31 mouse cellular contexts compared by ENCODE assay signal in genomic region chr1:156992536-156992935, GRCm38 (mm10). TPM values are rescaled to one million over a fixed set of nuclear protein-coding genes. Genes with fewer than 3 reads are reported as not detected.
DNase-seq lines count a peak whose midpoint lies in the region; ATAC-seq and TF ChIP-seq lines count a peak whose summit lies in the region.
"Had no signal": no experiment of that assay in that cellular context is flagged by ENCODE, and none has a peak within 500 bp of the region (broad histone marks: within the 10 kb centered on the region; RNA-seq: fewer than 3 reads in every experiment).

No protein-coding gene starts in this region.

- H3K4me2 ChIP-seq in forebrain, embryonic 13.5 days: no peak overlapping the region
- H3K4me2 ChIP-seq in CH12.LX (ENCODE audit: insufficient read depth, low read depth, poor library complexity, severe bottlenecking): no peak overlapping the region
- no peak overlapping the region for H3K4me2 ChIP-seq in stomach, postnatal 0 days (replicated peaks; ENCODE audit: low read depth)
- H3K4me2 ChIP-seq: heart, embryonic 15.5 days; hindbrain, embryonic 14.5 days; liver, embryonic 13.5 days; midbrain, embryonic 15.5 days; neural tube, embryonic 12.5 days had no signal

- 18% methylated on average over 2 of the region's 2 CpGs for WGBS in forebrain, embryonic 13.5 days
- WGBS in forebrain, embryonic 10.5 days: 86% methylated on average over 2 of the region's 2 CpGs
- 31% methylated on average over 2 of the region's 2 CpGs for WGBS in stomach, postnatal 0 days

- no peak for DNase-seq in forebrain, embryonic 10.5 days (ENCODE audit: extremely low spot score, low spot score)
- DNase-seq in CH12.LX (ENCODE audit: extremely low read depth): no peak
- peak; percentile 51 for DNase-seq in retina, embryonic 14.5 days (ENCODE audit: low spot score)
- DNase-seq in heart, postnatal 4 days: no peak
- DNase-seq in stomach, postnatal 0 days (ENCODE audit: low spot score): no peak
- DNase-seq: adrenal gland, adult 2 months; cerebellum, adult 11 months; cerebellum, adult 9-11 months; gastrocnemius, postnatal 25 days; heart, adult 11 months; kidney, adult 9 months; kidney, postnatal 10 days; layer of hippocampus, postnatal 36 days; left cerebral cortex, postnatal 4 days; liver, embryonic 13.5 days; lung, adult 2 months; lung, postnatal 10 days; right cerebral cortex, postnatal 25 days; spleen, adult 18-20 months; thymus, adult 18-20 months; thymus, postnatal 36 days had no signal

- H3K9me3 ChIP-seq in forebrain, embryonic 13.5 days (replicated peaks): no peaks in the 10 kb centered on the region
- no peaks in the 10 kb centered on the region for H3K9me3 ChIP-seq in forebrain, embryonic 10.5 days
- H3K9me3 ChIP-seq in CH12.LX (replicated peaks; ENCODE audit: low read length): no peaks in the 10 kb centered on the region
- H3K9me3 ChIP-seq in stomach, postnatal 0 days (ENCODE audit: control insufficient read depth, low read length): no peaks in the 10 kb centered on the region
- H3K9me3 ChIP-seq: heart, embryonic 10.5 days; heart, embryonic 15.5 days; liver, embryonic 13.5 days; midbrain, embryonic 15.5 days; neural tube, embryonic 12.5 days had no signal

- peaks cover 48% of the 10 kb centered on the region for H3K4me1 ChIP-seq in forebrain, embryonic 13.5 days
- peaks cover 50% of the 10 kb centered on the region for H3K4me1 ChIP-seq in forebrain, embryonic 10.5 days
- peaks cover 45 to 86% of the 10 kb centered on the region in 2 experiments for H3K4me1 ChIP-seq in CH12.LX (ENCODE audit: control insufficient read depth in 1 of 2, insufficient read depth in 2 of 2)
- H3K4me1 ChIP-seq in embryonic fibroblast, embryonic 13.5 days (ENCODE audit: control insufficient read depth, insufficient read depth, low read length): no peaks in the 10 kb centered on the region; the same call in 1 of the 2 replicates
- no peaks in the 10 kb centered on the region for H3K4me1 ChIP-seq in stomach, postnatal 0 days (replicated peaks; ENCODE audit: control insufficient read depth, insufficient read depth)

- no peak overlapping the region for H3K9ac ChIP-seq in forebrain, embryonic 13.5 days
- H3K9ac ChIP-seq in CH12.LX (ENCODE audit: insufficient read depth, low read depth): peak overlapping the region; percentile 64
- no peak overlapping the region for H3K9ac ChIP-seq in stomach, postnatal 0 days (ENCODE audit: low read length)
- H3K9ac ChIP-seq: heart, embryonic 15.5 days; hindbrain, embryonic 14.5 days; liver, embryonic 13.5 days; midbrain, embryonic 15.5 days; neural tube, embryonic 12.5 days had no signal

- H3K79me2 ChIP-seq in CH12.LX (replicated peaks; ENCODE audit: control insufficient read depth, extremely low read depth, insufficient read depth, poor library complexity, severe bottlenecking): no peaks in the 10 kb centered on the region; the same call in 1 of the 2 replicates

- peak overlapping the region; percentile 70 for H3K27ac ChIP-seq in forebrain, embryonic 13.5 days
- no peak overlapping the region for H3K27ac ChIP-seq in forebrain, embryonic 10.5 days
- peak overlapping the region; percentile 98 for H3K27ac ChIP-seq in CH12.LX (ENCODE audit: insufficient read depth, low read depth)
- 0 out of 2 replicates have a peak overlapping the region, but pooled peaks have one; percentile 4 for H3K27ac ChIP-seq in embryonic fibroblast, embryonic 13.5 days (ENCODE audit: insufficient read depth, low read length)
- no peak overlapping the region for H3K27ac ChIP-seq in stomach, postnatal 0 days (replicated peaks)
- H3K27ac ChIP-seq: heart, embryonic 10.5 days; heart, embryonic 15.5 days; hindbrain, embryonic 14.5 days; liver, embryonic 13.5 days; macrophage; midbrain, embryonic 15.5 days; neural tube, embryonic 12.5 days had no signal

- TF ChIP-seq EP300 in CH12.LX (IDR thresholded peaks at IDR 0.05; ENCODE audit: low read length): no peak; the same call in 1 of the 2 replicates
- TF ChIP-seq EP300 in stomach, postnatal 0 days (optimal IDR thresholded peaks at IDR 0.05): no peak

- TF ChIP-seq CTCF in CH12.LX (conservative IDR thresholded peaks at IDR 0.05 in 1 of 2, IDR thresholded peaks at IDR 0.05 in 1 of 2; ENCODE audit: low read depth in 2 of 2, low read length in 2 of 2): no peak
- TF ChIP-seq CTCF in embryonic fibroblast, embryonic 13.5 days (IDR thresholded peaks at IDR 0.05; ENCODE audit: borderline replicate concordance, insufficient read depth, low read length): no peak
- no peak for TF ChIP-seq CTCF in stomach, postnatal 0 days (IDR thresholded peaks at IDR 0.05; ENCODE audit: low read depth)

- dilution Hi-C loops in CH12.LX (cut with MboI; ENCODE audit: extremely low pct_ligation_motif_present, extremely low pct_unique_long_range_greater_than_20kb, low sequenced_read_pairs): no loop called here

- no peak for TF ChIP-seq POLR2A in CH12.LX (IDR thresholded peaks at IDR 0.05; ENCODE audit: low read depth, low read length)
- no peak for TF ChIP-seq POLR2A in embryonic fibroblast, embryonic 13.5 days (IDR thresholded peaks at IDR 0.05; ENCODE audit: low read depth, low read length)

- in situ Hi-C loops in CH12.LX (cut with MboI; ENCODE audit: low pct_ligation_motif_present, low pct_unique_long_range_greater_than_20kb, low sequenced_read_pairs): no loop called here

- no peaks in the 10 kb centered on the region for H3K27me3 ChIP-seq in forebrain, embryonic 13.5 days
- H3K27me3 ChIP-seq in forebrain, embryonic 10.5 days (ENCODE audit: poor library complexity, severe bottlenecking): no peaks in the 10 kb centered on the region
- H3K27me3 ChIP-seq in CH12.LX (replicated peaks): no peaks in the 10 kb centered on the region
- H3K27me3 ChIP-seq in stomach, postnatal 0 days (ENCODE audit: control insufficient read depth, insufficient read depth, low read length): no peaks in the 10 kb centered on the region
- H3K27me3 ChIP-seq: heart, embryonic 15.5 days; liver, embryonic 13.5 days; midbrain, embryonic 15.5 days; neural tube, embryonic 12.5 days had no signal

- H3K4me3 ChIP-seq in forebrain, embryonic 13.5 days: no peak overlapping the region
- H3K4me3 ChIP-seq in forebrain, embryonic 10.5 days: no peak overlapping the region
- H3K4me3 ChIP-seq in CH12.LX (replicated peaks in 1 of 3; ENCODE audit: low read depth in 2 of 3, low read length in 2 of 3, poor library complexity in 1 of 3): no peak overlapping the region
- no peak overlapping the region for H3K4me3 ChIP-seq in embryonic fibroblast, embryonic 13.5 days (ENCODE audit: insufficient read depth, low read length)
- H3K4me3 ChIP-seq in stomach, postnatal 0 days (ENCODE audit: low read depth, low read length): no peak overlapping the region
- H3K4me3 ChIP-seq: heart, embryonic 10.5 days; heart, embryonic 15.5 days; liver, embryonic 13.5 days; midbrain, embryonic 15.5 days; myocyte; neural tube, embryonic 12.5 days had no signal

- no peaks in the 10 kb centered on the region for H3K36me3 ChIP-seq in forebrain, embryonic 13.5 days (ENCODE audit: poor library complexity, severe bottlenecking)
- H3K36me3 ChIP-seq in forebrain, embryonic 10.5 days (replicated peaks): no peaks in the 10 kb centered on the region
- no peaks in the 10 kb centered on the region for H3K36me3 ChIP-seq in CH12.LX (replicated peaks in 1 of 2; ENCODE audit: control insufficient read depth in 1 of 2, insufficient read depth in 1 of 2, low read length in 1 of 2)
- H3K36me3 ChIP-seq in stomach, postnatal 0 days (ENCODE audit: control insufficient read depth, insufficient read depth, low read length): no peaks in the 10 kb centered on the region
- H3K36me3 ChIP-seq: heart, embryonic 10.5 days; heart, embryonic 15.5 days; liver, embryonic 13.5 days; midbrain, embryonic 15.5 days; neural tube, embryonic 12.5 days had no signal

- no peak for TF ChIP-seq RAD21 in CH12.LX (IDR thresholded peaks at IDR 0.05; ENCODE audit: low read depth, low read length)

- ATAC-seq in forebrain, embryonic 13.5 days: no peak; the same call in 1 of the 2 replicates
- no peak for ATAC-seq in stomach, postnatal 0 days (ENCODE audit: low FRiP score, low TSS enrichment)
- ATAC-seq: intestine, postnatal 0 days; midbrain, embryonic 15.5 days had no signal

TF ChIP-seq in CH12.LX, 34 proteins besides CTCF, POLR2A, EP300 and RAD21:
- TF ChIP-seq USF2 (conservative IDR thresholded peaks at IDR 0.05; ENCODE audit: low read depth, low read length) (no peak), RCOR1 (conservative IDR thresholded peaks at IDR 0.05; ENCODE audit: low read depth, low read length) (no peak), KAT2A (IDR thresholded peaks at IDR 0.05; ENCODE audit: insufficient replicate concordance, low read length) (no peak), ZNF384 (IDR thresholded peaks at IDR 0.05; ENCODE audit: low read depth, low read length) (no peak), MAFK (IDR thresholded peaks at IDR 0.05; ENCODE audit: insufficient replicate concordance, low read length) (0 out of 2 replicates have a peak, but pooled peaks have one; percentile 20), CHD1 (IDR thresholded peaks at IDR 0.05; ENCODE audit: low read depth, low read length) (no peak), CHD2 (IDR thresholded peaks at IDR 0.05; ENCODE audit: low read length) (0 out of 2 replicates have a peak, but pooled peaks have one; percentile 18), JUND (conservative IDR thresholded peaks at IDR 0.05; ENCODE audit: low read depth, low read length) (0 out of 2 replicates have a peak, but pooled peaks have one; percentile 19), MYC (IDR thresholded peaks at IDR 0.05; ENCODE audit: low read depth, low read length) (no peak), ETS1 (conservative IDR thresholded peaks at IDR 0.05; ENCODE audit: low read depth, low read length) (0 out of 2 replicates have a peak, but pooled peaks have one; percentile 22), USF1 (IDR thresholded peaks at IDR 0.05; ENCODE audit: low read depth, low read length) (no peak), SIN3A (IDR thresholded peaks at IDR 0.05; ENCODE audit: low read length) (0 out of 2 replicates have a peak, but pooled peaks have one; percentile 32), HCFC1 (IDR thresholded peaks at IDR 0.05; ENCODE audit: low read depth, low read length) (no peak), SMC3 (IDR thresholded peaks at IDR 0.05; ENCODE audit: low read depth, low read length) (no peak), UBTF (IDR thresholded peaks at IDR 0.05; ENCODE audit: low read depth, low read length) (no peak)

RNA-seq across cellular contexts. Expression of gene Ralgps2, which starts 53.1 kb away (rescaled TPM):
- polyA plus RNA-seq in forebrain, embryonic 13.5 days (2015; fragmentation: Nextera tagmentation; extraction: Ambion mirVana): 123 and 133 TPM in 2 replicates
- polyA plus RNA-seq in forebrain, embryonic 10.5 days (2016; fragmentation: Nextera tagmentation; extraction: Ambion mirVana): 84.4 and 86.5 TPM in 2 replicates
- total RNA-seq in CH12.LX (2012; rRNA removed) (149 and 174 TPM in 2 replicates), CH12.LX (2014; rRNA removed) (65.1 and 71.8 TPM in 2 replicates)
- polyA plus RNA-seq in CH12.LX (2012; ENCODE audit: insufficient read length, low read depth): 133 and 137 TPM in 2 replicates
- polyA plus RNA-seq in embryonic fibroblast, embryonic 13.5 days (2011; ENCODE audit: insufficient read length, low read depth, missing spikeins): 4.5 and 10.7 TPM in 2 replicates
- 10 to 100 TPM; 32.3 to 39.3 TPM for total RNA-seq in heart, postnatal 4 days (2021)
- 38.7 and 41.3 TPM in 2 replicates for polyA plus RNA-seq in stomach, postnatal 0 days (2015; fragmentation: Nextera tagmentation; extraction: Ambion mirVana)

Comparison
In these comparisons a context has a peak if more than half of its experiments do, and no peak if none do; other contexts are left out.
1. H3K27ac ChIP-seq: peak in forebrain, embryonic 13.5 days (single experiment), CH12.LX (single experiment) and embryonic fibroblast, embryonic 13.5 days (single experiment); none in forebrain, embryonic 10.5 days (single experiment) and stomach, postnatal 0 days (single experiment).